Mouse (Mus musculus) liver, embryonic 13.5 days (tissue): ENCODE results near the gene Cox7a1. TPM values are rescaled to one million over a fixed set of nuclear protein-coding genes. Genes with fewer than 3 reads are reported as not detected.
"Not testable (repeated sequence)": the region's sequence is repeated elsewhere in the genome, so short reads cannot be mapped to it uniquely, and the experiment has no call there.

ENCODE experiments used
- ATAC-seq: fragments of 200-750 bp; cut with Nextera tagmentation; 2 replicates; pipeline ENCODE4 v1.8.0; 2017; ENCODE audit warnings: low read depth, mild to moderate bottlenecking, moderate number of reproducible peaks, moderate library complexity
- DNase-seq: peaks from one replicate; pipeline ENCODE4 v3.0.0; 2022
- H3K27ac ChIP-seq: fragments of 300-500 bp; sonication (generic); 2 replicates; pipeline ENCODE4 v1.5.1; 2015; ENCODE audit warnings: moderate library complexity, mild to moderate bottlenecking, inconsistent platforms
- H3K27me3 ChIP-seq: fragments of 300-500 bp; sonication (generic); 2 replicates; pipeline ENCODE4 v1.6.1; 2015; ENCODE audit warnings: mild to moderate bottlenecking, inconsistent platforms
- H3K36me3 ChIP-seq: fragments of 300-500 bp; sonication (generic); 2 replicates; pipeline ENCODE4 v1.6.1; 2015; ENCODE audit warnings: mild to moderate bottlenecking, inconsistent platforms
- H3K4me1 ChIP-seq: fragments of 300-500 bp; sonication (generic); replicated peaks from 2 replicates; pipeline ENCODE4 v1.6.1; 2015; ENCODE audit warnings: inconsistent platforms
- H3K4me2 ChIP-seq: fragments of 300-500 bp; sonication (generic); 2 replicates; pipeline ENCODE4 v1.6.1; 2015; ENCODE audit warnings: inconsistent platforms, mild to moderate bottlenecking, moderate library complexity
- H3K4me3 ChIP-seq: fragments of 300-500 bp; sonication (generic); replicated peaks from 2 replicates; pipeline ENCODE4 v1.5.1; 2015; ENCODE audit warnings: mild to moderate bottlenecking, inconsistent platforms
- H3K9ac ChIP-seq: fragments of 300-500 bp; sonication (generic); 2 replicates; pipeline ENCODE4 v1.6.1; 2015; ENCODE audit warnings: mild to moderate bottlenecking, inconsistent platforms
- H3K9me3 ChIP-seq: fragments of 300-500 bp; sonication (generic); replicated peaks from 2 replicates; pipeline ENCODE4 v1.6.1; 2016; ENCODE audit warnings: inconsistent platforms
- WGBS: fragments of 180-500 bp; shearing (Covaris S2); methylation state at CpG from one replicate; pipeline ENCODE4 v1.1.7; 2015; ENCODE audit not compliant: insufficient replicate concordance; 5-methylcytosine and 5-hydroxymethylcytosine counted together
- polyA plus RNA-seq: library from polyadenylated mRNA; unstranded; fragments of >200 nt; fragmentation: Nextera tagmentation; extraction: Ambion mirVana; gene quantifications from 2 replicates; pipeline ENCODE4 v1.2.1, GENCODE M21; 2015

Cox7a1 gene
- polyA plus RNA-seq, 1 experiment from 2014 or later = 4.2 TPM

- Histone ChIP-seq H3K36me3 (peaks cover 41% of the 10 kb centered on the region), H3K9me3 (no peaks in the 10 kb centered on the region), H3K27ac (peak overlapping the region; percentile 95), H3K4me2 (peak overlapping the region; percentile 94), H3K9ac (peak overlapping the region; percentile 90), H3K4me3 (peak overlapping the region; percentile 86), H3K27me3 (no peaks in the 10 kb centered on the region), H3K4me1 (peaks cover 43% of the 10 kb centered on the region)
- peak; percentile 85 for DNase-seq
- 1% methylated on average over 26 of the region's 26 CpGs for WGBS
- peak; percentile 78 for ATAC-seq
These were observed 9.7 kb downstream of the Cox7a1 start for GRCm38 (mm10) chr7:30193581-30194100.

DNA sequence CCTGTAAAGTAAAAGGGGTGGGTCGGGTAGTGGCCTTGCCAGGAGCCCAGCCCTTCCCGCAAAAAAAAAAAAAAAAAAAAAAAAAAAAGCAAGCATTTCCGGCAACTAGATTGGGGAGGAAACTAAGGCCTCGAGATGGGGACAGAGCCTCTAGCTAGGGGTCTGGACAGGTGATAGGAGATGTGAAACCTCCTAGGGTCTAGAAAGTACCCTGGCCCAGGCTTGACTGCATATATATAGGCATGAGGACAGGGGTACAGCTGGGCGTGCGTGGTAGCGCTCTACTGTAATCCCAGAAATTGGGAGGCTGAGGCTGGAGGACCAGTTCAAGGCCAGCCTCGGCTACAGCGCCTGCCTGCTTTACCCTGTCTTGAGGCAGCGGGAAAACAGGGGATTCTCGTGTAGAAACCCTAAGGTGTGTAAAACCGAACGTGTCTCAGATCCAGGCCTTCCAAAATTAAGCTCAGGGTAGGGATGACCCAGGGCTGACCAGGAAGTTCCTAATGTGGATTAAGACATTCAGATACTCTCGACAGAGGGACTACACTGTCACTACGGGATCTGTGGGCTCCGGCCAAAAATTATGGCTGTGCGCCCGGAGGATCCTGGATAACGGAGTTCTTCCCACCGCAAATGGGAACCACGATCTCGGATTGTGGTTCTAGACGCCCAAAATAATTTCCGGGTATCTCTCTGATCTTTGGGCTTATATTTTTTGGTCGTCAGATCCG lies 10.3 kb downstream of the Cox7a1 start:
- H3K36me3 ChIP-seq = peaks cover 35% of the 10 kb centered on the region
- H3K27me3 ChIP-seq = no peaks in the 10 kb centered on the region
- H3K4me1 ChIP-seq = peaks cover 43% of the 10 kb centered on the region
- H3K9ac ChIP-seq = peak overlapping the region; percentile 90
- peak overlapping the region; percentile 94 for H3K4me2 ChIP-seq
- WGBS = under 1% methylated on average over 26 of the region's 26 CpGs
- peak overlapping the region; percentile 95 for H3K27ac ChIP-seq
- no peaks in the 10 kb centered on the region for H3K9me3 ChIP-seq
- DNase-seq (peak; percentile 33), ATAC-seq (peak; percentile 42)
- peak overlapping the region; percentile 86 for H3K4me3 ChIP-seq

GRCm38 (mm10) chr7:30194884-30195283 lies 10.9 kb downstream of the Cox7a1 start:
- H3K4me3 ChIP-seq = peak overlapping the region; percentile 86
- H3K4me1 ChIP-seq = peaks cover 43% of the 10 kb centered on the region
- H3K36me3 ChIP-seq = peaks cover 30% of the 10 kb centered on the region
- H3K27ac ChIP-seq = peak overlapping the region; percentile 95
- peak; percentile 90 for ATAC-seq
- DNase-seq = peak; percentile 95
- H3K9me3 ChIP-seq = no peaks in the 10 kb centered on the region
- H3K27me3 ChIP-seq = no peaks in the 10 kb centered on the region
- H3K4me2 ChIP-seq = peak overlapping the region; percentile 94
- 1% methylated on average over 28 of the region's 28 CpGs for WGBS
- H3K9ac ChIP-seq = peak overlapping the region; percentile 90

- H3K36me3 ChIP-seq = peaks cover 24% of the 10 kb centered on the region
- peak overlapping the region; percentile 94 for H3K4me2 ChIP-seq
These were observed 11.5 kb downstream of the Cox7a1 start for GRCm38 (mm10) chr7:30195461-30195860.

GRCm38 (mm10) chr7:30196171-30196570 lies 12.2 kb downstream of the Cox7a1 start:
- Histone ChIP-seq H3K27ac (no peak overlapping the region), H3K9ac (no peak overlapping the region), H3K4me2 (no peak overlapping the region), H3K4me1 (peaks cover 43% of the 10 kb centered on the region), H3K27me3 (0 out of 2 replicates have a peak, but pooled peaks cover 3% of the 10 kb centered on the region), H3K4me3 (no peak overlapping the region), H3K36me3 (peaks cover 17% of the 10 kb centered on the region), H3K9me3 (no peaks in the 10 kb centered on the region)
- ATAC-seq = no peak
- 77% methylated on average over 6 of the region's 6 CpGs for WGBS
- no peak for DNase-seq

More at GRCm38 (mm10) chr7:30195461-30195860, 11.5 kb downstream of the Cox7a1 start:
- 63% methylated on average over 6 of the region's 6 CpGs for WGBS
- ATAC-seq (no peak), DNase-seq (no peak)
- Histone ChIP-seq H3K4me1 (peaks cover 43% of the 10 kb centered on the region), H3K4me3 (peak overlapping the region; percentile 86), H3K9ac (peak overlapping the region; percentile 90; the same call in 1 of the 2 replicates), H3K27ac (0 out of 2 replicates have a peak overlapping the region, but pooled peaks have one; percentile 95), H3K27me3 (0 out of 2 replicates have a peak, but pooled peaks cover 3% of the 10 kb centered on the region), H3K9me3 (no peaks in the 10 kb centered on the region)

DNA sequence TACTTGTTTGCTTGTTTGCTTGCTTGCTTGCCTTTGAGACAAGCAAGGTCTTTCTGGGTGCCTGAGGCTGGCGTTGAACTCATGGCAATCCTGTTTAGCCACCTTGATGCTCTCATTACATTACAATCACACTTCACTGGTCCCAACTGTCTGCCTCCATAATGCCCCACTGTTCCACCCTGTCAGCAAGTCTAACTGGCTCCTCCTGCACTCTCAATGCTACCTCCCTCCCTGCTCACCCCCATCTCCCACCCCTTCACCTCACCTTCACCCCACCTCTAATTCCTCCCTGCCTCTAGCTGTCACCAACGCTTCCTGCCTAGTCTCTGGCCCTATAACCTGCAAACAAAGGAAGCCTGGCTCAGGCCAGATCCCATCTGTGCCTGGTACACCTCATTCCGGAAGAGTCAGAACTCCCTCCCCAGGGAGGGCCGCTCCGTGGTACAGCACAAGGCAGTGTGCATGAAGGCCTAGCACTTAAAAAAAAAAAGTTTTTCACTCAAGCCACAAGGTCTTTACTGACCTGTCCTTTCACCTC lies 13.7 kb downstream of the Cox7a1 start:
- no peak overlapping the region for H3K4me3 ChIP-seq
- 64% methylated on average over 5 of the region's 5 CpGs for WGBS
- no peak overlapping the region for H3K4me2 ChIP-seq
- no peak overlapping the region for H3K9ac ChIP-seq
- H3K4me1 ChIP-seq = peaks cover 37% of the 10 kb centered on the region
- H3K27me3 ChIP-seq = 0 out of 2 replicates have a peak, but pooled peaks cover 3% of the 10 kb centered on the region
- H3K27ac ChIP-seq = no peak overlapping the region
- no peak for DNase-seq
- no peaks in the 10 kb centered on the region for H3K9me3 ChIP-seq
- no peak for ATAC-seq
- 0 out of 2 replicates have a peak, but pooled peaks cover 2% of the 10 kb centered on the region for H3K36me3 ChIP-seq

- peak within 1 kb of the TSS; percentile 14; the same call in 1 of the 2 replicates for H3K9ac ChIP-seq
- H3K9me3 ChIP-seq = no peaks in the 10 kb centered on the region
- H3K4me1 ChIP-seq = peaks cover 29% of the 10 kb centered on the region
- 0 out of 2 replicates have a peak, but pooled peaks cover 3% of the 10 kb centered on the region for H3K27me3 ChIP-seq
- no peak for ATAC-seq
- peak; percentile 68 for DNase-seq
- H3K4me2 ChIP-seq = peak within 1 kb of the TSS; percentile 29
- no peaks in the 10 kb centered on the region for H3K36me3 ChIP-seq
- H3K27ac ChIP-seq = no peak within 1 kb of the TSS
- H3K4me3 ChIP-seq = no peak within 1 kb of the TSS
- WGBS = 7% methylated on average over 8 of the region's 8 CpGs
These were observed 14.6 kb downstream of the Cox7a1 start, which contains the start of gene Capns1 for GRCm38 (mm10) chr7:30198481-30198971. Gene Capns1, minus strand, starts transcription at chr7:30198811.

DNA sequence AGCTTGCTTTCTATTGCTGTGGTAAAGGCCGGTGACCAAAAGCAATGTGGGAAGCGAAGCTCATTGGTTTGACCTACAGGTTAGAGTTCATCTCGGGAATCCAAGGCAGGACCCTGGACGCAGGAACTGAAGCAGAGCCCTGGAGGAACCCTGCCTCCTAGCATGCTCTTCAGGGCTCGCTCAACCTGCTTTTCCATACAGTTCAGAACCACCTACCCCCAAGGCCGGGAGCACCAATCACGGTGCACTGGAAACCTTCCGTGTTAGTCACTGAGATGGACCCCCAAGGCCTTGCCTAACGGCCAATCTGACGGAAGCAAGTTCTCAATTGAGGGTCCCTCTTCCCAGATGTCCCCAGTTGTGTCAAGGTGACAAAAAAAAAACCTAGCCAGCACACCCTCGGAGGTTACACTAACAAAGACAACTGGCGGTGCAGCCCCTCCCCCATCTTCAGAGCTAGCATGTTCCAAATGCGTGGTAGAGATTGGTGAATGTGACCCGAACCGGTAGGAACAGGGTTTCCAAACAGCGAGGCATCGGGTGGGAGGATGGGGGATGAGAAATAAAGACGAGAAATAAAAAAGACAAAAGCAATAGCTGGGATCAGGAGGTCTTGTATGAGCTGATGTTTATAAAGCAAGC lies 15.7 kb downstream of the Cox7a1 start:
- Histone ChIP-seq H3K4me1 (peaks cover 31% of the 10 kb centered on the region), H3K27ac (no peak overlapping the region), H3K9ac (no peak overlapping the region), H3K9me3 (no peaks in the 10 kb centered on the region), H3K4me3 (no peak overlapping the region), H3K36me3 (no peaks in the 10 kb centered on the region), H3K27me3 (0 out of 2 replicates have a peak, but pooled peaks cover 3% of the 10 kb centered on the region), H3K4me2 (no peak overlapping the region)
- DNase-seq (no peak), ATAC-seq (no peak)
- 67% methylated on average over 18 of the region's 18 CpGs for WGBS

GRCm38 (mm10) chr7:30200200-30200599 lies 16.3 kb downstream of the Cox7a1 start:
- ATAC-seq = no peak
- no peak overlapping the region for H3K4me3 ChIP-seq
- 76% methylated on average over 5 of the region's 5 CpGs for WGBS
- no peak overlapping the region for H3K27ac ChIP-seq
- H3K27me3 ChIP-seq = 0 out of 2 replicates have a peak, but pooled peaks cover 3% of the 10 kb centered on the region
- H3K4me2 ChIP-seq = no peak overlapping the region
- H3K9me3 ChIP-seq = no peaks in the 10 kb centered on the region
- no peak overlapping the region for H3K9ac ChIP-seq
- H3K36me3 ChIP-seq = no peaks in the 10 kb centered on the region
- H3K4me1 ChIP-seq = peaks cover 32% of the 10 kb centered on the region
- DNase-seq = no peak

GRCm38 (mm10) chr7:30200661-30201060 lies 16.7 kb downstream of the Cox7a1 start:
- WGBS = 83% methylated on average over 5 of the region's 5 CpGs

More at GRCm38 (mm10) chr7:30200661-30201060, 16.7 kb downstream of the Cox7a1 start:
- not testable (repeated sequence) for H3K4me3 ChIP-seq, H3K36me3 ChIP-seq, H3K4me2 ChIP-seq, H3K9me3 ChIP-seq, DNase-seq, H3K9ac ChIP-seq, ATAC-seq, H3K27ac ChIP-seq, H3K27me3 ChIP-seq
- peaks cover 27% of the 10 kb centered on the region for H3K4me1 ChIP-seq
